Mouse (Mus musculus): ENCODE measurements around the gene Tspan12.
"Not testable (repeated sequence)": the region's sequence is repeated elsewhere in the genome, so short reads cannot be mapped to it uniquely, and the experiment has no call there.

Tspan12 gene

DNA sequence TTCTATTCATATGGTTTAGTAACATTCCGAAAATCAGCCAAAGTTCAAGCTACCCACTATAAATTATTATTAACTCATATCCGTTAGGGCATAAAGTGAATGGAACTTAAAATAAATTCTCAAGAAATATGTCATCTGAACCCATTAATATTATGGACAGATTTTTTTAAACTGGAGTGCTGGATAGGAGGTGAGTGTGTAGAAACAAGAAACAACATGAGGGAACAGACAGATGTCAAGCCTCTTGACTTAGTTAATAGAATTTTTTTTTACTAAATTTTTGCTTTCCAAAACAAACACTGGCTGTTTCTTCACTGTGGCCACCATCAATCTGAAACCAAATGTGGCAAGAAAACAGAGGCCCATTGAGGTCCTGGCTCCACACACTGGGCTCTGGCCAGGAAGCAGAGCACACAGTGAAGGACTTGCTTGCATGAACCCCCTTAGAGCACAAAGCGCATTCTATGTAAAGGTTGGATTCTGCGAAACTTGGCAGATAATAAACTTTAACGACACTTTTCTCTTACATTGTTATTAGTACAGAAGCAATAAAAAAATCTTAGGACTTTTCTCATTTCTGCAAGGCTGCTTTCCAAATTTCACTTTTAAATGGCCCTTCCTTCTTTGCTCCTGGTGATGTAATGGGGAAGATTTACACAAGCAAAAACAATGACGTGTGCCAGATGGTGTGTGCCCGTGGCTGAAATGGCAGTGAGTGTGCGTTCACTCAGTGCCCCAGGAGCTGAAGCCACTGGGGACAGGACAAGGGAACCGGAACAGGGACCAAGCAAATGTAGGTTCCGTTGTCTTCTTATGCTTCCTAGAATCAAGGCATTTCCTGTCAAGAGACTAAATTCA is 48.6 kb downstream of the Tspan12 start:
- H3K27me3 ChIP-seq (ENCODE audit: control insufficient read depth, insufficient read depth, low read length, poor library complexity, severe bottlenecking): no peaks in the 10 kb centered on the region
- no peak for DNase-seq (ENCODE audit: low read depth, low spot score)
- H3K36me3 ChIP-seq (ENCODE audit: control insufficient read depth, insufficient read depth, low read length, poor library complexity, severe bottlenecking): no peaks in the 10 kb centered on the region

DNA sequence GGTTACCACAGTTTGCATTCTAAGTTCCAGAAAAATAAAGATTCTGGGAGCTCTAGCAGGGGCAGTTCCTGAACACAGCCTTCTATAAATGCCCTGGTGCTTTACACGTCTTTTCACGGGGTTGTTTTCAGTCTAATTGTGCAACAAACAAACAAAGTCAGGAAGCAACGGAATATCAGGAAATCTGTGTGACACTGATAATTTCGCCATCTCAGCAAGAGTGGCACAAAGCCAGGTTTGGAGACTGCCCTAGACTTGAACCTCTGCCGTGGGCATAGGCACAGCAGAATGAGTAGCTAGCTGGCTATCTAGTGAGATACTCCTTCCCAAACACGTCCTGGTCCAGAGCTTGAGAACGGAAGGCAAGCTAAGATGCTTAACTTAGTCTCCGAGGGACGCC is 53.7 kb downstream of the Tspan12 start:
- no peak for DNase-seq (ENCODE audit: low read depth, low spot score)
- no peaks in the 10 kb centered on the region for H3K36me3 ChIP-seq (ENCODE audit: control insufficient read depth, insufficient read depth, low read length, poor library complexity, severe bottlenecking)
- H3K27me3 ChIP-seq (ENCODE audit: control insufficient read depth, insufficient read depth, low read length, poor library complexity, severe bottlenecking): no peaks in the 10 kb centered on the region; the same call in 1 of the 2 replicates

GRCm38 (mm10) chr6:21797087-21797486 is 55.2 kb downstream of the Tspan12 start:
- Histone ChIP-seq H3K27me3 (ENCODE audit: control insufficient read depth, insufficient read depth, low read length, poor library complexity, severe bottlenecking) (no peaks in the 10 kb centered on the region; the same call in 1 of the 2 replicates), H3K36me3 (ENCODE audit: control insufficient read depth, insufficient read depth, low read length, poor library complexity, severe bottlenecking) (no peaks in the 10 kb centered on the region)
- no peak for DNase-seq (ENCODE audit: low read depth, low spot score)

DNA sequence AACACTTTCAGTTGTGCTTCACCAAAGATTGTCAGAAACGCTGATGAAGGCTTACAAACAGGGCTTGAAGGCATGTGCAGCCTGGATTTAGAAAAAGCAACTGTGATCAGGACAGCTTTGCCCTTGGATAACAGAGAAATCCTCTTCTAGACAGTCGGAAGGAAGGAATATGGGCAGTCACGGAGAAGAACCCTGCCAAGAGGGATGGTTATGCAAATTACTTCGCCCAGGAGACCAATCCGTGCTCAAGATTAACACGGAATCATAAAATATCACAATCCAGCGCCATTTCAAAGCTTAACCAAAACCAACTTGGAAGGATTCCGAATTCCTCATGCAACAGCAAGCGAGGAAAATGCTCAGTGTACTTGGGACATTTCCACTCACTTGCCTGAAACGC is 55.9 kb downstream of the Tspan12 start:
- Histone ChIP-seq H3K27me3 (ENCODE audit: control insufficient read depth, insufficient read depth, low read length, poor library complexity, severe bottlenecking) (no peaks in the 10 kb centered on the region; the same call in 1 of the 2 replicates), H3K36me3 (ENCODE audit: control insufficient read depth, insufficient read depth, low read length, poor library complexity, severe bottlenecking) (no peaks in the 10 kb centered on the region)
- no peak for DNase-seq (ENCODE audit: low read depth, low spot score)

DNA sequence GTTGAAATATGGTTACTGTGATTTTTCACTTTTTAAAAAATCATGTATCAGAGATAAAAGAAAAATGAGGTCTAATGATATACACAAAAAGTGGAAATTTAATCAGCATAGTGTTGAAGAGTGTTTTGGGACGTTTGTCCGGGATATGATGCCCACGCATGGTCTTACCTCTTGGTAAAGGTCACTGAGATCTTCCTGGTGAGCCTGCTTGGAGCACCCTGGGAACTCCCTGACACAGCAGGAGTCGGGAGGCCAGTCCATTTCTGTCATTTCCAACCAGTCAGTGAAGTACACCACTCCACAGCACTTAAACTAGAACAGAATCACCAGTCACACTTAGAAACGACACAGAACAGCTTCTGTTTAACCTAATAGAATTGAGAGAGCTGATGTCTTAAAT is 56.9 kb downstream of the Tspan12 start:
- DNase-seq (ENCODE audit: low read depth, low spot score): no peak
- H3K27me3 ChIP-seq (ENCODE audit: control insufficient read depth, insufficient read depth, low read length, poor library complexity, severe bottlenecking): no peaks in the 10 kb centered on the region; the same call in 1 of the 2 replicates
- H3K36me3 ChIP-seq (ENCODE audit: control insufficient read depth, insufficient read depth, low read length, poor library complexity, severe bottlenecking): no peaks in the 10 kb centered on the region

GRCm38 (mm10) chr6:21795072-21795407 is 57.3 kb downstream of the Tspan12 start:
- DNase-seq (ENCODE audit: low read depth, low spot score): peak; percentile 34
- Histone ChIP-seq H3K27me3 (ENCODE audit: control insufficient read depth, insufficient read depth, low read length, poor library complexity, severe bottlenecking) (no peaks in the 10 kb centered on the region; the same call in 1 of the 2 replicates), H3K36me3 (ENCODE audit: control insufficient read depth, insufficient read depth, low read length, poor library complexity, severe bottlenecking) (no peaks in the 10 kb centered on the region)

- DNase-seq (ENCODE audit: low read depth, low spot score): no peak
- Histone ChIP-seq H3K36me3 (ENCODE audit: control insufficient read depth, insufficient read depth, low read length, poor library complexity, severe bottlenecking) (no peaks in the 10 kb centered on the region), H3K27me3 (ENCODE audit: control insufficient read depth, insufficient read depth, low read length, poor library complexity, severe bottlenecking) (no peaks in the 10 kb centered on the region; the same call in 1 of the 2 replicates)
Observed at GRCm38 (mm10) chr6:21794337-21795071, 57.8 kb downstream of the Tspan12 start.

DNA sequence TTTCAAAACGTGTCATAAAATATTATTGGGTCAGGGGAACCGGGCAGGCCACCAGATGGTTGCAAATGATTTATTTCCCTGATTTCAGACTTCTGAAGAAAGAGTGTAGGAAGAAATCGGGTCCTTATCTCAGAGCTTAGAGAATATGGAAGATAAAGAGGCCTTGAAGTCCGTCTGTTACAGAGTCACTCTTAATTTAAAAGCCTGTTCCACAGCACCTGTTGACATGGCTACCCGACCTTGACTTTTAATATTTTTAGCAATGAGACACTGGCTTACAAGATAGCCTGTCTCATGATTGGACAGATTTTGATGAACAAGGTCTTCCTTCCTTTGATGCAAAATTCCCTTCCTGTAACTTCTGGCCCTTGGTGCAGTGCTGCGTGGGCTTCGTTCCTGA is 61.0 kb downstream of the Tspan12 start:
- no peak for DNase-seq (ENCODE audit: low read depth, low spot score)
- H3K36me3 ChIP-seq (ENCODE audit: control insufficient read depth, insufficient read depth, low read length, poor library complexity, severe bottlenecking): no peaks in the 10 kb centered on the region
- peaks cover 1% of the 10 kb centered on the region; the same call in 1 of the 2 replicates for H3K27me3 ChIP-seq (ENCODE audit: control insufficient read depth, insufficient read depth, low read length, poor library complexity, severe bottlenecking)

DNA sequence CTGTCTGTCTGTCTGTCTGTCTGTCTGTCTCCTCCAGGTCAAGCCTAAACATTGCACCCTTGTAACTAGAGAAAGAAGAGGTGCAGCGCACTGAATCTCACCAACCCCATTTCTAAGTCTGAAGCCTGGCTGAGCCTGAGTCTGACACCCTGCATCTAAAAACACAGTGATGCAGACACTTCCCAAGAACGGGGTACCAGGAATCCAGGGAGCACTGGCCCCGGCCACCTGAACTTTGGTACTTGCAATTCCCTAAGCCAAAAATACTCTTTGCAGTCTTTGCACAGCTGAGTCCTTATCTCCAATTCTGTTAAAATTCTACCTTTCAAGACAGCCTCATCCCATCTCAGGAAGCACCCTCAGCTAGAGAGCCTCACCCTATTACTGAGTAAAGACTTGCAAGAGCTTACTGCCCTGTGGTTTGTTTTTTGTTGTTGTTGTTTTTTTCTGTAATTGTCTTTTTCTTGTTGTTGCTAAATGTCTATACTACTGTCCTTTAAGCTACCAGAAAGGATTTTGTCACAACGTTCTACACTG is 61.7 kb downstream of the Tspan12 start:
- Histone ChIP-seq H3K36me3 (ENCODE audit: control insufficient read depth, insufficient read depth, low read length, poor library complexity, severe bottlenecking) (no peaks in the 10 kb centered on the region), H3K27me3 (ENCODE audit: control insufficient read depth, insufficient read depth, low read length, poor library complexity, severe bottlenecking) (peaks cover 1% of the 10 kb centered on the region; the same call in 1 of the 2 replicates)
- DNase-seq (ENCODE audit: low read depth, low spot score): no peak

DNA sequence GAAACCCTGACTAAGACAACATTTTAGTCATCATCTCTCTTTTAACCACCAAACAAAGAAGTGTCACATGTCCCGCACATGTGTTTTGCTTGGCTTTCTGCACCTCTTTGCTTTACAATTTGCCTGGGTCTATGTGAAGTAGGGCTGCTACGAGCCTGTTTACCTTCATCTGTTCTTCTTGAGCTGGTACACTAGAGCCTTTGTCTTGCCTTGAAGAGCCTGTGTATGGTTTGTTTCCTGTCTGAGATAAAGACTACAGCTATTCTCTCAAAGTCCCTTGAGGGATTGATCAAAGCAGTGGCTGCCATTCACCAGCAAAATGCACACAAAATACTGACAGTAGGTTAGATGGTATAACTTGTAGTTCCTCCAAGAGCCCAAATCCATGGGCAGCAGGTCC is 62.3 kb downstream of the Tspan12 start:
- peaks cover 1% of the 10 kb centered on the region; the same call in 1 of the 2 replicates for H3K27me3 ChIP-seq (ENCODE audit: control insufficient read depth, insufficient read depth, low read length, poor library complexity, severe bottlenecking)

GRCm38 (mm10) chr6:21789582-21789981 is 62.7 kb downstream of the Tspan12 start:
- not testable (repeated sequence) for H3K27me3 ChIP-seq (ENCODE audit: control insufficient read depth, insufficient read depth, low read length, poor library complexity, severe bottlenecking); DNase-seq (ENCODE audit: low read depth, low spot score); H3K36me3 ChIP-seq (ENCODE audit: control insufficient read depth, insufficient read depth, low read length, poor library complexity, severe bottlenecking)

More for the DNA sequence above, 62.3 kb downstream of the Tspan12 start:
- no peak for DNase-seq (ENCODE audit: low read depth, low spot score)
- no peaks in the 10 kb centered on the region for H3K36me3 ChIP-seq (ENCODE audit: control insufficient read depth, insufficient read depth, low read length, poor library complexity, severe bottlenecking)

- H3K36me3 ChIP-seq (ENCODE audit: control insufficient read depth, insufficient read depth, low read length, poor library complexity, severe bottlenecking): no peaks in the 10 kb centered on the region
- peaks cover 1% of the 10 kb centered on the region; the same call in 1 of the 2 replicates for H3K27me3 ChIP-seq (ENCODE audit: control insufficient read depth, insufficient read depth, low read length, poor library complexity, severe bottlenecking)
- DNase-seq (ENCODE audit: low read depth, low spot score): no peak
Observed at GRCm38 (mm10) chr6:21787757-21788156, 64.6 kb downstream of the Tspan12 start.

DNA sequence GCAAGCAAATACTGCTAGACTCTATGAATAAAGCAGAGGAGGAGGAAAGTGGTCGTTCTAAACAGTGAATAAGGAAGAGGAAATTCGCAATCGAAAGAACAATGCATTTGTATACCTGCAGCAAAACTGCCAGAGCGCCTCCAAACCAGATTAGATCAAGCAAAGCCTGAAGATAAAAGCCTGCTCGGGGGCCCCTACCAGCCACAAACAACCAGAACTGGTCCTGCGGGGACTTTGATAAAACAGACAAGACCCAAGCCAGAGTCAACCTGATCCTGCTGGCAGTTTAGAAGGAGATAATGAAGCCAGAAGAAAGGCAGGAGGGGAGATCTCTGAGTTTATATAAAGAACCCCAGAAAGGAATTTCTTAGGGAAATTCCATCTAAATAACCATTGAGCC is 65.0 kb downstream of the Tspan12 start:
- no peaks in the 10 kb centered on the region for H3K36me3 ChIP-seq (ENCODE audit: control insufficient read depth, insufficient read depth, low read length, poor library complexity, severe bottlenecking)
- DNase-seq (ENCODE audit: low read depth, low spot score): no peak
- peaks cover 1% of the 10 kb centered on the region; the same call in 1 of the 2 replicates for H3K27me3 ChIP-seq (ENCODE audit: control insufficient read depth, insufficient read depth, low read length, poor library complexity, severe bottlenecking)

- DNase-seq (ENCODE audit: low read depth, low spot score): no peak
- no peaks in the 10 kb centered on the region for H3K27me3 ChIP-seq (ENCODE audit: control insufficient read depth, insufficient read depth, low read length, poor library complexity, severe bottlenecking)
- H3K36me3 ChIP-seq (ENCODE audit: control insufficient read depth, insufficient read depth, low read length, poor library complexity, severe bottlenecking): no peaks in the 10 kb centered on the region
Observed at GRCm38 (mm10) chr6:21774213-21774916, 78.0 kb downstream of the Tspan12 start.
